Mouse (Mus musculus) neural tube, embryonic 12.5 days (tissue): ENCODE results near the gene Dusp27. TPM values are rescaled to one million over a fixed set of nuclear protein-coding genes. Genes with fewer than 3 reads are reported as not detected.

Source experiments
- ATAC-seq: fragments of 200-750 bp; cut with Nextera tagmentation; 2 replicates; pipeline ENCODE4 v1.8.0; 2017; ENCODE audit warnings: low read depth, mild to moderate bottlenecking, moderate TSS enrichment, moderate library complexity; ENCODE audit not compliant: low FRiP score
- H3K27ac ChIP-seq: fragments of 300-500 bp; sonication (generic); 2 replicates; pipeline ENCODE4 v1.5.1; 2016
- H3K27me3 ChIP-seq: fragments of 300-500 bp; sonication (generic); replicated peaks from 2 replicates; pipeline ENCODE4 v1.6.1; 2016; ENCODE audit warnings: mild to moderate bottlenecking
- H3K36me3 ChIP-seq: fragments of 300-500 bp; sonication (generic); 2 replicates; pipeline ENCODE4 v1.6.1; 2016; ENCODE audit warnings: mild to moderate bottlenecking
- H3K4me1 ChIP-seq: fragments of 300-500 bp; sonication (generic); 2 replicates; pipeline ENCODE4 v1.6.1; 2016
- H3K4me2 ChIP-seq: fragments of 300-500 bp; sonication (generic); replicated peaks from 2 replicates; pipeline ENCODE4 v1.6.1; 2016; ENCODE audit warnings: mild to moderate bottlenecking
- H3K4me3 ChIP-seq: fragments of 300-500 bp; sonication (generic); 2 replicates; pipeline ENCODE4 v1.5.1; 2016
- H3K9ac ChIP-seq: fragments of 300-500 bp; sonication (generic); 2 replicates; pipeline ENCODE4 v1.6.1; 2016; ENCODE audit warnings: mild to moderate bottlenecking
- H3K9me3 ChIP-seq: fragments of 300-500 bp; sonication (generic); 2 replicates; pipeline ENCODE4 v1.6.1; 2016; ENCODE audit warnings: mild to moderate bottlenecking
- WGBS: fragments of 180-500 bp; shearing (Covaris S2); methylation state at CpG from one replicate; pipeline ENCODE4 v1.1.7; 2016; 5-methylcytosine and 5-hydroxymethylcytosine counted together
- polyA plus RNA-seq: library from polyadenylated mRNA; unstranded; fragments of >200 nt; fragmentation: Nextera tagmentation; extraction: Ambion mirVana; gene quantifications from 2 replicates; pipeline ENCODE4 v1.2.1, GENCODE M21; 2016

The Dusp27 gene
- polyA plus RNA-seq, 1 experiment from 2014 or later: 3.3 TPM

DNA sequence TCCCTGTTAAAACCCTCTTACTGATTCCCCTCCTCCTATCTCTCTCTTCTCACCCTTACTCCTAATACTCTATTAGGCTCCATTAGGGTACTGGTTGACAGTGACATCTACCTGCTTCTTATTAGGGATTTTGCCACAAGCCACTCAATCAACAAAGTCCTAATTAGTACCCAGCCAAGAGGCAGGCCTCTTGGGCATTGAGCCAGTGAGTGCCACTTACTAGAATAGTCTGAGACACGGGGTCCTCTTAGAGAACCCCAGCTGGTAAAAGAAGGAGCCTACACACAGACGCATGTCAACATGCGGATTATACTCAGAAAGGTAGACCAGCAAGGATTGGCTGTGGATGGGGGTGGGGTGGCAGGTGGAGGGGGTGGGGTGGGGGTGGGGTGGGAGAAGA is 11.4 kb upstream of the Dusp27 start:
- Histone ChIP-seq H3K4me3 (no peak overlapping the region), H3K9me3 (no peaks in the 10 kb centered on the region), H3K27ac (no peak overlapping the region), H3K27me3 (no peaks in the 10 kb centered on the region), H3K4me1 (no peaks in the 10 kb centered on the region; the same call in none of the 2 replicates), H3K36me3 (no peaks in the 10 kb centered on the region), H3K4me2 (no peak overlapping the region), H3K9ac (no peak overlapping the region)
- no peak for ATAC-seq
- 92% methylated on average over 3 of the region's 3 CpGs for WGBS

DNA sequence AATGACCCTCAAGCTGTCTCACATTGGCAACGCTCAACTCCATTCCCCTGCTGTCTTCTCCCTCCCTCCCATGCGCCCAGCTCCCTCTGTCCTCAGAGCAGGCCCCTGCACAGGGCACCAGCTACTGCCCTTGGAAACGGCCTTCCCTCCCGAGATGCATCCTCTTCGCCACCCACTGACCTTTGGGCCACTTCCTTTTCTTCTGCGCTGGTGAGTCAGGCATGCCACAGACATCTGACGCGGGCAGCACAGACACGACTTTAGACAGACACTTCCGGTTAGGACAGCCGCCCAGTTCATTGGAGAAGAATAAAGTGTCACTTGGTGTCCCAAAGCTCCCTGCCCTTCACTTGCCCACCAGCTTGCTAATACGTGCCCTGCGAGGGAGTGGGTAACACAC is 10.4 kb upstream of the Dusp27 start:
- 64% methylated on average over 13 of the region's 13 CpGs for WGBS
- no peaks in the 10 kb centered on the region for H3K27me3 ChIP-seq
- H3K4me1 ChIP-seq: no peaks in the 10 kb centered on the region; the same call in none of the 2 replicates
- no peak for ATAC-seq
- H3K9ac ChIP-seq: no peak overlapping the region
- H3K27ac ChIP-seq: no peak overlapping the region
- H3K9me3 ChIP-seq: no peaks in the 10 kb centered on the region
- H3K4me2 ChIP-seq: no peak overlapping the region
- no peaks in the 10 kb centered on the region for H3K36me3 ChIP-seq
- no peak overlapping the region for H3K4me3 ChIP-seq

DNA sequence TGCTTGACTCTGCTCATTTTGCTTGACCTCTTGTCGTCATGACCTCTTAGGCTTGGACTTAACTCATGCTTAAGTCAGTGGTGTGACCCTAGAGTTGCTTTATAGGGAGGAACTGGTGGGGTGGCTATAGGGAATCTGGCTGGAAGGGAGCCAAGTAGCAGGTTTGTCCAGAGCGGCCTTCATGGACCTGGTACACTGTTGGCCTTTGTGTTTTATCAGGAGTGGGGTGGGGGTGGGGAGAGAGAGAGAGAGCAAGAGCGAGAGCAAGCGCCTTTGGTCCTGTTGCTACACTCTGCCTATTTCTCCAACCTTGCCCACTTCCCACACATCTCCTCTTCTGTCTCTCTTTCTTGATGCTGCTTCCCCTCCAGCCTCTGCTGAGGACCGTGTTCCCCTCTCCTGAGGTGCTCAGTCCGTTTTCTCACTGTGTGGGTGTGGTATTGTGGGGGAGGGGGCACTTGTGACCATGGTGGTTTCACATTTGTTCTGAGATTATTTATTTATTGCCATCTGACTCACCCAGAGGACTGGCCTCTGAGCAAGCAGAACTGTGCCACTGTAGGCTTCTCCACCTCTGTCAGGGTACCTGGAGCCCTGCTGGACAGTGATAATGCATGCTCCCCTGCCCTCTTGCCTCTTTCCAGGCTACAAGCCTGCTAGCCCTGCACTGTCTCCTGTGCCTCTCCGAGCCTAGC is 9.7 kb upstream of the Dusp27 start:
- H3K9ac ChIP-seq: no peak overlapping the region
- H3K4me3 ChIP-seq: no peak overlapping the region
- H3K36me3 ChIP-seq: no peaks in the 10 kb centered on the region
- no peak overlapping the region for H3K27ac ChIP-seq
- H3K4me1 ChIP-seq: peaks cover 2% of the 10 kb centered on the region
- WGBS: 70% methylated on average over 7 of the region's 7 CpGs
- H3K4me2 ChIP-seq: no peak overlapping the region
- ATAC-seq: peak; percentile 10; the same call in 1 of the 2 replicates
- H3K27me3 ChIP-seq: no peaks in the 10 kb centered on the region
- no peaks in the 10 kb centered on the region for H3K9me3 ChIP-seq

DNA sequence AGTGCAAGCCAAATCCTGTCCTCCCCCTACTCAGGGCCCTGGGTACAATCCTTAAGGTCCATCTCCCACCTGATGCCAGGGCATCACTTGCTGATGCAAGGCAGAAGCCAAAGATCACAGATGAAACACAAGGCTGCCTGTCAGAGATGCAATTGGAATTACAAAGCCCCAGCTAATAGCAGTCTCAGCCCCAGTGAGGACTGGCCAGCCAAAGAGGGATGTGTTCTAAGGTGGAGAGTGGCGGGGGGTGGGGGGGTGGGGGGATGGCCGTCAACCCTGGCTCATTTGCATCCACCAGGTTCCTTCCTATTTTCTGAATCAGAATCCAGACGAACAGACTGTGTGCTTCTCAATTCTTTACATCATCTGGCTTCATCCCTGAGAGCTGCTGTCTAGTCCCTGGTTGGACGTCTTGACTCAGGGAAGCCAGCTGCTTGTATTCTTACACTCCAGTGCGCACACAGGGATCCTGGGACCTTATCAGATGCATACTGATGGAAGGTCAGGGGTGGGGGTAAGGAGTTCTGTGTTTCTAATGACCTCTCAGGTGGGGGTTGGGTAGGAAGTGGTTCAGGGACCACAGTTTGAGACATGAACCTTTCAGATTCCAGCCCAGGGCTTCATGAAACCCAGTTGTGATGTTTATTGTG is 7.5 kb upstream of the Dusp27 start:
- 33% methylated on average over 5 of the region's 5 CpGs for WGBS
- Histone ChIP-seq H3K9me3 (no peaks in the 10 kb centered on the region), H3K4me3 (no peak overlapping the region), H3K4me2 (no peak overlapping the region), H3K4me1 (peaks cover 13% of the 10 kb centered on the region), H3K27ac (no peak overlapping the region), H3K27me3 (no peaks in the 10 kb centered on the region), H3K36me3 (no peaks in the 10 kb centered on the region), H3K9ac (no peak overlapping the region)
- no peak for ATAC-seq

DNA sequence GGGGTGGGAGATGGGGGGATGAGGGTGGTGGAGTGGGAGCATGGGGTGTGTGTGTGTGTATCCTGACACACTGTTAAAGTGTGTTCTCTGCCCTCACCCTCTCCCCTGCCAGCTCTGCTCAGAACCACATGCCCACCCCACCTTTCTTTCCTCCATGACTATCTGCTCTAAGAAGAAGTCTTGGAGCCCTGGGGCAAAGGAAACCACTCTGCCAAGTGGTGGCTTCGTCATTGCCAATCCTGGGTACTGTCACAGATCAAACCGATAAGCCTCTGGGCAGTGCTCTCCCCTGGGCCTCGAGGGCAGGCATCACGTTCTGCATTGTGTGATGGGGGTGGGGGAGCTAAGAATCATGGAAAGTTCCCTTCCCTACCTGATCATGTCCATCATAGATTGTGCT is 4.6 kb upstream of the Dusp27 start:
- no peak overlapping the region for H3K4me3 ChIP-seq
- H3K36me3 ChIP-seq: no peaks in the 10 kb centered on the region
- no peaks in the 10 kb centered on the region for H3K9me3 ChIP-seq
- H3K9ac ChIP-seq: no peak overlapping the region
- ATAC-seq: no peak
- no peak overlapping the region for H3K4me2 ChIP-seq
- peaks cover 17% of the 10 kb centered on the region for H3K4me1 ChIP-seq
- WGBS: 58% methylated on average over 4 of the region's 4 CpGs
- no peaks in the 10 kb centered on the region for H3K27me3 ChIP-seq
- no peak overlapping the region for H3K27ac ChIP-seq

DNA sequence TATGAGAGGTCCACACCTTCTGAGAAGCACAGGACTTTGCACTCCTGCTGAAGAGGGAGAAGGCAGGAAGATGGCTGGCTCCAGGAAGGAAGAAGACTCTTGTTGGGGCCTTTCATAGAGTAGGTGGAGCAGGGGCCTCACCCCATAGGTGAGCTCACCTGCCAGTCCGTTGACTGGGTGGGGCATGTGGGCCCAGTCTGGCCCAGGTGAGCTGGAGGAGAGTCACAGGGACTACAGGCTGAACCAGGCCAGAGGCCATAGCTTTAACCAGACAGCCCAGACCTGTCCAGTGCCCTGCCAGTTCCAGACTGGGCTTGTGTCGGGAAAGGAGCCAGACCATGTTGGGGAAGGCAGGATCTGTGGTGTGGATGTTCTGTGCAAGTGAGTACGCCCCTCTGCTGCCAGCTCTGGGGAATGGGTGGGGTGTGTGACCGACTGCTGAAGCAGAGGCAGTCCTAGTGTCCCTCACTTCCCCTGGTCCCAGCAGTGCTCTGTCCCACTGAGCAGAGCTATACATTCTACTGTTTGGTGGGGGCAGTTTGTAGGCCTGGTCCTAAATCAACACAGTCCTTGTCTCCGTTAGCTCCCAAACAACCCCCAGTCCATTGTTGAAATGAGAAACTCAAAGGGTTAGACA is 2.6 kb upstream of the Dusp27 start, which contains the start of gene Gpa33:
TSS of gene Gpa33 (plus strand) at position 15 of the 637 bp plus-strand sequence.
- Histone ChIP-seq H3K4me1 (peaks cover 17% of the 10 kb centered on the region), H3K27me3 (no peaks in the 10 kb centered on the region), H3K27ac (no peak within 1 kb of the TSS), H3K36me3 (no peaks in the 10 kb centered on the region), H3K4me3 (no peak within 1 kb of the TSS), H3K9ac (no peak within 1 kb of the TSS), H3K4me2 (no peak within 1 kb of the TSS), H3K9me3 (no peaks in the 10 kb centered on the region)
- ATAC-seq: no peak
- 85% methylated on average over 5 of the region's 5 CpGs for WGBS

DNA sequence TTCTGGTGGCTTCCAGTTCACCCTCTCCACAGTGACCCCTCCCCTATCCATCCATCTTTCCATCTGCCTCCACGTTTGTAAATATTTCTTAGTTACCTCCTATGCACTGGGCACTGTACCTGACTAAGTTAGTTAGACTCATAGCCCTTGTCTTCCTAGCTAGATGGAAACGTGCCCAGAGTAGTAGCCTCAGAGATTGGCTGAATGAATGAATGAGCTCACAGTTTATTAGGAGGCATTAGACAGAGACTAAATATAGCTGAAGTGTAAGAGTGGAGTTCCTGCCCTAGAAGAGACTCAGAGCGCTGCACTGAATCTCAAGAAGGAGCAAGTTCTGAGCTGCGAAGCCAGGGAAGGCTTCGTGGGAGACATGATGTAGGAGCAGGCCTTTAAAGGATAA is 829 bp upstream of the Dusp27 start:
- 92% methylated on average over 5 of the region's 5 CpGs for WGBS
- ATAC-seq: no peak
- Histone ChIP-seq H3K4me1 (peaks cover 17% of the 10 kb centered on the region), H3K9me3 (no peaks in the 10 kb centered on the region), H3K27me3 (no peaks in the 10 kb centered on the region), H3K9ac (no peak overlapping the region), H3K4me2 (no peak overlapping the region), H3K27ac (no peak overlapping the region), H3K36me3 (no peaks in the 10 kb centered on the region), H3K4me3 (no peak overlapping the region)

DNA sequence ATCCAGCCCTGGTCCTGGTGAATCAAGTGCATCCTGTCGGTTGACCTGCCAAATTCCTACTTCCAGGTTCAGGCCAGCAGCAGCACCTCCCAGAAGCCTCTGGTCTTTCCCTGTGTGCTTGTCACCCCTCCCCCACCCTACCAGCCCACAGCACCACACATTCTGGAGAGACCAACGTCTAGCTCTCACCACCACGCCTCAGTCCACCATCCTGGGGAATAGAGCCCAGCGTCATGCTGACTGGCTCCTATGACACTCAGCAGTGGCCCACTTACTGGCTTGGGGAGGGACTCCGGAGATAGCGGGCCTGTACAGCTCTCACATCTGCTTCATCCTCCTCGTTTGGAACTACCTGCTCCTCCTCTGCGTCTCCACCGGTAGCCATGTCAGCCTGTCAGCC is 927 bp downstream of the Dusp27 start:
- Histone ChIP-seq H3K27me3 (no peaks in the 10 kb centered on the region), H3K4me1 (peaks cover 10% of the 10 kb centered on the region; the same call in 1 of the 2 replicates), H3K9me3 (no peaks in the 10 kb centered on the region), H3K36me3 (no peaks in the 10 kb centered on the region), H3K4me3 (no peak overlapping the region), H3K4me2 (no peak overlapping the region), H3K9ac (no peak overlapping the region), H3K27ac (no peak overlapping the region)
- WGBS: 66% methylated on average over 9 of the region's 9 CpGs
- no peak for ATAC-seq

DNA sequence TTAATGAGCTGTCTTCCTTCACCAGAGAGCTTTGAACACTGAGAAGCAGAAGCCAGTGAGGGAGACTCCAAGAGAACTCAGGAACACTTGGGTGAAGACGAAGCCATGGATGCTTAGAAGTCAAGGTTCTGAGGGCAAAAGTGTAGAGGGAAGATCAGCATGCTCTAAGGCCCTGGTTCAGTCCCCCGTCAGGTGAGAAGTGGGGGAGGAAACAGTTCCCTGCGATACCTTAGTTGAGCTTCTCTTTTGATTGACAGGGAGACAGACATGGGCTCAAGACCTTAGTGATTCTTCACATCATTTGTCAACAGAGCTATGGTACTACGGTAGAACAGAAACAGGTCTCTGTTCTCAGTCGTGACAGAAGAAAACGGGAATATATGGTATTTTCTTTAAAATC is 1.4 kb downstream of the Dusp27 start:
- H3K9ac ChIP-seq: no peak overlapping the region
- ATAC-seq: no peak
- 88% methylated on average over 6 of the region's 6 CpGs for WGBS
- no peak overlapping the region for H3K27ac ChIP-seq
- H3K4me1 ChIP-seq: peaks cover 5% of the 10 kb centered on the region; the same call in 1 of the 2 replicates
- no peaks in the 10 kb centered on the region for H3K9me3 ChIP-seq
- H3K4me2 ChIP-seq: no peak overlapping the region
- H3K36me3 ChIP-seq: no peaks in the 10 kb centered on the region
- no peak overlapping the region for H3K4me3 ChIP-seq
- H3K27me3 ChIP-seq: no peaks in the 10 kb centered on the region

DNA sequence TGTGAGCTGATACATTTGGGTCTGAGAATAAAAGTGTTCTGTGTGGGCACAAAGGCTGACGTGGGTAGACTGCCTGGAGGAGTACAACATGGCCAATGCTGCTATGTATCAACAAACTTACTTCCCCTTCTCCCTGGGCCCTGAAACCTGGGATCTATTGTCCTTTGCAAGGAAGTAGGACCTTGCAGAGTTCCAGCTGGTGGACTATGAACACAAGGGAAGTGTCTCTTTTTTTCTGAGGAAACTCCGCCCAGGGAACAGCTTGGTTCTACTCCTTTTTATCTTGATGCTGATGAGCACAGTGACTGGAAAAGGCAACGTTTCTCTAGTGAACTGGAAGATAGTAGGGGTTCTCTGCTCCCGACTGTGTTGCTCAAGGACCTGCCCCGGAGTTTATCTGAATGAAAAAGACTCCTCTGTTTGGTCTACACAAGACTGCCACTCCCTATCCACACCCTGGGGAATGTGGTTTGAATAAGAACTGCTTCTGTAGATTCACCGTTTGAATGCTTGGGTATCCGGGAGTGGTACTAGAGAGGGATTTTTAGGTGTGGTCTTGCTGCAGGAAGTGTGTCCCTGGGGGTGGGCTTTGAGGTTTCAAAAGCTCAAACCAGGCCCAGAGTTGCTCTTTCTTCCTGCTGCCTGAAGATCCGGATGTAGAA is 2.7 kb downstream of the Dusp27 start:
- Histone ChIP-seq H3K27ac (no peak overlapping the region), H3K4me2 (no peak overlapping the region), H3K4me3 (no peak overlapping the region), H3K4me1 (peaks cover 5% of the 10 kb centered on the region; the same call in 1 of the 2 replicates), H3K9me3 (no peaks in the 10 kb centered on the region), H3K9ac (no peak overlapping the region), H3K27me3 (no peaks in the 10 kb centered on the region), H3K36me3 (no peaks in the 10 kb centered on the region)
- 66% methylated on average over 8 of the region's 8 CpGs for WGBS
- ATAC-seq: no peak

DNA sequence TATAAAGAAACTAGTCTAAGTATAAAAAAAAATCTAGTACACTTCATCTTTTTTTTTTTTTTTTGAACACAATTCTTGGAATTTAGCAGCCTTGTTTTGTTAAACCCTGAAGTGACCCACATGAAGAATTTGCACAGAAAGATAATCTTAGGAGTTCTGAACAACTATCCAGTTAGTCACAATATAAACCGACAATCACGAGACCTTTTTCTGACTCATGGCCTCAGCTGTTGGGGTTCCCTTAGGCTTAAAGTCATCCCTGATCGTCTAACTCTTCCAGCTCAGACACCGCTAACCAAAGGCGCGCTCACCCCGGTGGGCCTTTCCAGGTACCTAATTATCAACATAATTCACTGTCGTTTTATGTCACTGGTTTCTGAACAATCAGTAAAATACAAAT is 4.0 kb downstream of the Dusp27 start:
- 93% methylated on average over 8 of the region's 8 CpGs for WGBS
- H3K27me3 ChIP-seq: no peaks in the 10 kb centered on the region
- no peaks in the 10 kb centered on the region for H3K36me3 ChIP-seq
- peaks cover 5% of the 10 kb centered on the region; the same call in 1 of the 2 replicates for H3K4me1 ChIP-seq
- no peak overlapping the region for H3K4me2 ChIP-seq
- ATAC-seq: no peak
- no peak overlapping the region for H3K4me3 ChIP-seq
- no peak overlapping the region for H3K27ac ChIP-seq
- H3K9ac ChIP-seq: no peak overlapping the region
- no peaks in the 10 kb centered on the region for H3K9me3 ChIP-seq

DNA sequence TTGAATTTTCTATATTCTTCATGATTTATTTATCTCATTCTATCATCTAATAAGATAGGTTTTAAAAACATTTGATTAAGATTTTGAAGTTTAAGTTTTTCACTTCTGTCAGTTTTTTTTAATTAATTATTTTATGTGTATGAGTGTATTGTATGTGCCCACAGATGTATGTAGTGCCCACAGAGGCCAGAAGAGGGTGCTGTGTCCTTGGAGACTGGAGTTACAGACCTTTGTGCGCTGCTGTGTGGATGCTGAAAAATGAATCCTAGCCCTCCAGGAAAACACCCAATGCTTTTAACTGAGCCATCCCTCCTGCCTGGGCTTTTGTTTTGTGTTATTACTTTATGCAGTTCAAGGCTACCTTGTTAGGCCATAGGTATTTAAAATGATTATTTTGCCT is 4.7 kb downstream of the Dusp27 start:
- 97% methylated on average over 1 of the region's 1 CpGs for WGBS
- Histone ChIP-seq H3K4me2 (no peak overlapping the region), H3K27me3 (no peaks in the 10 kb centered on the region), H3K9me3 (no peaks in the 10 kb centered on the region), H3K4me1 (peaks cover 7% of the 10 kb centered on the region; the same call in 1 of the 2 replicates), H3K4me3 (no peak overlapping the region), H3K27ac (no peak overlapping the region), H3K36me3 (no peaks in the 10 kb centered on the region), H3K9ac (no peak overlapping the region)
- no peak for ATAC-seq
